Comparison of ENCODE assay signal across 22 mouse cellular contexts in genomic region chr1:122575954-122576353, GRCm38 (mm10).
A peak's percentile ranks its signal among the peaks of the same experiment; 100 is the strongest.
DNase-seq lines count a peak whose midpoint lies in the region; ATAC-seq and TF ChIP-seq lines count a peak whose summit lies in the region.
"Had no signal": no experiment of that assay in that cellular context is flagged by ENCODE, and none has a peak within 500 bp of the region (broad histone marks: within the 10 kb centered on the region; RNA-seq: fewer than 3 reads in every experiment).

No protein-coding gene starts in this region.

- intact Hi-C loops in left cerebral cortex, postnatal 36 days (cut with DNase I), result no loop called here
- intact Hi-C loops in heart, postnatal 25 days (cut with DNase I), result no loop called here

- no peaks in the 10 kb centered on the region for H3K27me3 ChIP-seq in forebrain, postnatal 0 days (ENCODE audit: insufficient read depth, low read length)
- no peaks in the 10 kb centered on the region for H3K27me3 ChIP-seq in forebrain, embryonic 12.5 days
- H3K27me3 ChIP-seq: embryonic facial prominence, embryonic 12.5 days; neural tube, embryonic 15.5 days had no signal

- 49% methylated on average over 4 of the region's 4 CpGs for WGBS in forebrain, postnatal 0 days
- WGBS in forebrain, embryonic 12.5 days, result 84% methylated on average over 4 of the region's 4 CpGs

- ATAC-seq in forebrain, postnatal 0 days, result peak; percentile 66; the same call in 1 of the 2 replicates
- no peak for ATAC-seq in forebrain, embryonic 12.5 days (ENCODE audit: low FRiP score)
- ATAC-seq: inflammation-experienced regulatory T-cells, adult 6 months had no signal

- no peaks in the 10 kb centered on the region for H3K4me1 ChIP-seq in forebrain, postnatal 0 days (ENCODE audit: insufficient read depth)
- no peaks in the 10 kb centered on the region for H3K4me1 ChIP-seq in forebrain, embryonic 12.5 days
- H3K4me1 ChIP-seq: embryonic facial prominence, embryonic 12.5 days; midbrain, embryonic 10.5 days; neural tube, embryonic 15.5 days had no signal

- no peak overlapping the region for H3K27ac ChIP-seq in forebrain, postnatal 0 days (ENCODE audit: low read depth, low read length)
- no peak overlapping the region for H3K27ac ChIP-seq in forebrain, embryonic 12.5 days
- H3K27ac ChIP-seq: embryonic facial prominence, embryonic 12.5 days; heart, adult 2 months; hindbrain, embryonic 14.5 days; macrophage; midbrain, embryonic 10.5 days; neural tube, embryonic 15.5 days had no signal

- H3K4me2 ChIP-seq in forebrain, postnatal 0 days (ENCODE audit: low read depth), result no peak overlapping the region
- H3K4me2 ChIP-seq in forebrain, embryonic 12.5 days, result no peak overlapping the region
- H3K4me2 ChIP-seq: embryonic facial prominence, embryonic 12.5 days; hindbrain, embryonic 14.5 days; neural tube, embryonic 15.5 days had no signal

- H3K36me3 ChIP-seq in forebrain, postnatal 0 days (ENCODE audit: insufficient read depth), result no peaks in the 10 kb centered on the region
- no peaks in the 10 kb centered on the region for H3K36me3 ChIP-seq in forebrain, embryonic 12.5 days (replicated peaks)
- H3K36me3 ChIP-seq: embryonic facial prominence, embryonic 12.5 days; midbrain, embryonic 10.5 days; neural tube, embryonic 15.5 days had no signal

- H3K9me3 ChIP-seq in forebrain, postnatal 0 days (ENCODE audit: low read length), result no peaks in the 10 kb centered on the region
- no peaks in the 10 kb centered on the region for H3K9me3 ChIP-seq in forebrain, embryonic 12.5 days
- H3K9me3 ChIP-seq: embryonic facial prominence, embryonic 12.5 days; midbrain, embryonic 10.5 days; neural tube, embryonic 15.5 days had no signal

- no peak for TF ChIP-seq CTCF in forebrain, postnatal 0 days (IDR thresholded peaks at IDR 0.05; ENCODE audit: low read depth)

- DNase-seq in forebrain, postnatal 0 days, result peak; percentile 81
- peak; percentile 6 to 8 for DNase-seq in left cerebral cortex, postnatal 36 days (ENCODE audit: low spot score in 2 of 2)
- DNase-seq in left cerebral cortex, adult 8-10 months (ENCODE audit: low spot score in 2 of 2), result no peak
- DNase-seq in brain, embryonic 18.5 days (ENCODE audit: low read depth, low spot score), result peak; percentile 54
- peak; percentile 3 to 11 for DNase-seq in layer of hippocampus, postnatal 36 days
- no peak for DNase-seq in heart, postnatal 25 days (ENCODE audit: low spot score)
- DNase-seq: adrenal gland, postnatal 25 days; cerebellum, adult 18-20 months; cerebellum, postnatal 25 days; gastrocnemius, postnatal 36 days; heart, adult 2 months; heart, postnatal 4 days; kidney, adult 8-10 months; kidney, postnatal 10 days; thymus, postnatal 25 days had no signal

- H3K4me3 ChIP-seq in forebrain, postnatal 0 days (ENCODE audit: low read depth, low read length), result no peak overlapping the region
- no peak overlapping the region for H3K4me3 ChIP-seq in forebrain, embryonic 12.5 days (replicated peaks)
- H3K4me3 ChIP-seq: embryonic facial prominence, embryonic 12.5 days; heart, adult 2 months; midbrain, embryonic 10.5 days; neural tube, embryonic 15.5 days had no signal

- H3K9ac ChIP-seq in forebrain, postnatal 0 days, result no peak overlapping the region
- no peak overlapping the region for H3K9ac ChIP-seq in forebrain, embryonic 12.5 days
- H3K9ac ChIP-seq: embryonic facial prominence, embryonic 12.5 days; hindbrain, embryonic 14.5 days; neural tube, embryonic 15.5 days had no signal

Comparison
In these comparisons a context has a peak if more than half of its experiments do, and no peak if none do; other contexts are left out.
1. DNase-seq: peak in forebrain, postnatal 0 days (single experiment), left cerebral cortex, postnatal 36 days (2 of 2), brain, embryonic 18.5 days (single experiment) and layer of hippocampus, postnatal 36 days (2 of 2); none in left cerebral cortex, adult 8-10 months (0 of 2) and heart, postnatal 25 days (single experiment).